Mouse (Mus musculus): ENCODE results near the gene Fxyd7. TPM values are rescaled to one million over a fixed set of nuclear protein-coding genes. Genes with fewer than 3 reads are reported as not detected.

Fxyd7 gene
- total RNA-seq, 2 experiments from 2014 or later: not detected

GRCm38 (mm10) chr7:31077885-31078445, 26.7 kb upstream of the Fxyd7 start:
- ATAC-seq (replicated peaks; ENCODE audit: low FRiP score, poor library complexity, severe bottlenecking): no peak

- no peak for ATAC-seq (replicated peaks; ENCODE audit: low FRiP score, poor library complexity, severe bottlenecking)
Observed at GRCm38 (mm10) chr7:31077470-31077869, 26.2 kb upstream of the Fxyd7 start.

- no peak for ATAC-seq (replicated peaks; ENCODE audit: low FRiP score, poor library complexity, severe bottlenecking)
Observed at GRCm38 (mm10) chr7:31076492-31076891, 25.2 kb upstream of the Fxyd7 start, which contains the start of gene Fxyd3. TSS of gene Fxyd3 (minus strand) at chr7:31076704.

GRCm38 (mm10) chr7:31074713-31075069, 23.4 kb upstream of the Fxyd7 start:
- no peak for ATAC-seq (replicated peaks; ENCODE audit: low FRiP score, poor library complexity, severe bottlenecking)

GRCm38 (mm10) chr7:31074061-31074712, 22.9 kb upstream of the Fxyd7 start:
- no peak for ATAC-seq (replicated peaks; ENCODE audit: low FRiP score, poor library complexity, severe bottlenecking)

- ATAC-seq (replicated peaks; ENCODE audit: low FRiP score, poor library complexity, severe bottlenecking): no peak
Observed at GRCm38 (mm10) chr7:31073546-31073945, 22.3 kb upstream of the Fxyd7 start.

GRCm38 (mm10) chr7:31072326-31072725, 21.1 kb upstream of the Fxyd7 start:
- ATAC-seq (replicated peaks; ENCODE audit: low FRiP score, poor library complexity, severe bottlenecking): no peak

- no peak for ATAC-seq (replicated peaks; ENCODE audit: low FRiP score, poor library complexity, severe bottlenecking)
Observed at GRCm38 (mm10) chr7:31070324-31070723, 19.1 kb upstream of the Fxyd7 start.

- no peak for ATAC-seq (replicated peaks; ENCODE audit: low FRiP score, poor library complexity, severe bottlenecking)
Observed at GRCm38 (mm10) chr7:31069491-31069890, 18.2 kb upstream of the Fxyd7 start.

GRCm38 (mm10) chr7:31067836-31068235, 16.6 kb upstream of the Fxyd7 start:
- no peak for ATAC-seq (replicated peaks; ENCODE audit: low FRiP score, poor library complexity, severe bottlenecking)

GRCm38 (mm10) chr7:31063074-31063560, 11.8 kb upstream of the Fxyd7 start:
- ATAC-seq (replicated peaks; ENCODE audit: low FRiP score, poor library complexity, severe bottlenecking): no peak

- ATAC-seq (replicated peaks; ENCODE audit: low FRiP score, poor library complexity, severe bottlenecking): no peak
Observed at GRCm38 (mm10) chr7:31060621-31061010, 9.3 kb upstream of the Fxyd7 start.

GRCm38 (mm10) chr7:31059919-31060620, 8.8 kb upstream of the Fxyd7 start:
- ATAC-seq (replicated peaks; ENCODE audit: low FRiP score, poor library complexity, severe bottlenecking): no peak

- peak; percentile 75; the same call in 1 of the 2 replicates for ATAC-seq (replicated peaks; ENCODE audit: low FRiP score, poor library complexity, severe bottlenecking)
Observed at GRCm38 (mm10) chr7:31059108-31059507, 7.8 kb upstream of the Fxyd7 start, which contains the start of gene Lgi4. TSS of gene Lgi4 (plus strand) at chr7:31059342.

- ATAC-seq (replicated peaks; ENCODE audit: low FRiP score, poor library complexity, severe bottlenecking): no peak
Observed at GRCm38 (mm10) chr7:31058211-31058610, 6.9 kb upstream of the Fxyd7 start.

GRCm38 (mm10) chr7:31057730-31058129, 6.5 kb upstream of the Fxyd7 start:
- ATAC-seq (replicated peaks; ENCODE audit: low FRiP score, poor library complexity, severe bottlenecking): no peak

GRCm38 (mm10) chr7:31057071-31057470, 5.8 kb upstream of the Fxyd7 start, which contains the start of gene Fxyd1:
TSS of gene Fxyd1 (minus strand) at chr7:31057199.
- no peak for ATAC-seq (replicated peaks; ENCODE audit: low FRiP score, poor library complexity, severe bottlenecking)

GRCm38 (mm10) chr7:31056448-31056847, 5.2 kb upstream of the Fxyd7 start:
- ATAC-seq (replicated peaks; ENCODE audit: low FRiP score, poor library complexity, severe bottlenecking): no peak

GRCm38 (mm10) chr7:31055883-31056282, 4.6 kb upstream of the Fxyd7 start:
- no peak for ATAC-seq (replicated peaks; ENCODE audit: low FRiP score, poor library complexity, severe bottlenecking)

- no peak for ATAC-seq (replicated peaks; ENCODE audit: low FRiP score, poor library complexity, severe bottlenecking)
Observed at GRCm38 (mm10) chr7:31055354-31055824, 4.1 kb upstream of the Fxyd7 start.

Data from erythroid progenitor cell, adult 5-6 weeks (primary cell).